22 mouse cellular contexts compared by ENCODE assay signal in genomic region chr5:115961809-115962208, GRCm38 (mm10).
"Had no signal": no experiment of that assay in that cellular context is flagged by ENCODE, and none has a peak within 500 bp of the region (broad histone marks: within the 10 kb centered on the region; RNA-seq: fewer than 3 reads in every experiment).

No protein-coding gene starts in this region.

- H3K4me3 ChIP-seq: intestine, embryonic 15.5 days; limb, embryonic 10.5 days; limb, embryonic 13.5 days; liver, embryonic 12.5 days; liver, embryonic 15.5 days; lung, embryonic 15.5 days; megakaryocyte, embryonic 14.5 days; midbrain, embryonic 12.5 days; midbrain, embryonic 15.5 days; neural tube, embryonic 12.5 days; neural tube, embryonic 15.5 days; stomach, embryonic 15.5 days had no signal

- H3K27me3 ChIP-seq: intestine, embryonic 15.5 days; limb, embryonic 13.5 days; liver, embryonic 12.5 days; liver, embryonic 15.5 days; lung, embryonic 15.5 days; megakaryocyte, embryonic 14.5 days; midbrain, embryonic 12.5 days; midbrain, embryonic 15.5 days; neural tube, embryonic 12.5 days; neural tube, embryonic 15.5 days; stomach, embryonic 15.5 days had no signal

- H3K9ac ChIP-seq: intestine, embryonic 15.5 days; limb, embryonic 13.5 days; liver, embryonic 12.5 days; liver, embryonic 15.5 days; lung, embryonic 15.5 days; midbrain, embryonic 12.5 days; midbrain, embryonic 15.5 days; neural tube, embryonic 12.5 days; neural tube, embryonic 15.5 days; stomach, embryonic 15.5 days had no signal

- H3K27ac ChIP-seq: intestine, embryonic 15.5 days; limb, embryonic 10.5 days; limb, embryonic 13.5 days; liver, embryonic 12.5 days; liver, embryonic 15.5 days; lung, embryonic 15.5 days; midbrain, embryonic 12.5 days; midbrain, embryonic 15.5 days; neural tube, embryonic 12.5 days; neural tube, embryonic 15.5 days; stomach, embryonic 15.5 days had no signal

- H3K4me1 ChIP-seq: intestine, embryonic 15.5 days; limb, embryonic 10.5 days; limb, embryonic 13.5 days; lung, embryonic 15.5 days; midbrain, embryonic 12.5 days; neural tube, embryonic 12.5 days; neural tube, embryonic 15.5 days; stomach, embryonic 15.5 days had no signal

- H3K9me3 ChIP-seq: intestine, embryonic 15.5 days; limb, embryonic 10.5 days; limb, embryonic 13.5 days; lung, embryonic 15.5 days; midbrain, embryonic 15.5 days; neural tube, embryonic 15.5 days; stomach, embryonic 15.5 days had no signal

- H3K4me2 ChIP-seq: intestine, embryonic 15.5 days; limb, embryonic 13.5 days; liver, embryonic 12.5 days; liver, embryonic 15.5 days; lung, embryonic 15.5 days; midbrain, embryonic 12.5 days; midbrain, embryonic 15.5 days; neural tube, embryonic 12.5 days; neural tube, embryonic 15.5 days; stomach, embryonic 15.5 days had no signal

- H3K36me3 ChIP-seq: midbrain, embryonic 15.5 days; neural tube, embryonic 15.5 days had no signal

- DNase-seq: kidney, adult 11 months; kidney, adult 8-10 months; kidney, postnatal 14 days; kidney, postnatal 4 days; liver; lung, adult 18-20 months; lung, postnatal 10 days; lung, postnatal 36 days; spleen, adult 18-20 months; thymus, postnatal 25 days had no signal

- ATAC-seq: intestine, embryonic 15.5 days; liver, embryonic 12.5 days; midbrain, embryonic 15.5 days had no signal
